Mouse (Mus musculus) neural tube, embryonic 11.5 days (tissue): ENCODE data around the gene Slc25a23. TPM values are rescaled to one million over a fixed set of nuclear protein-coding genes. Genes with fewer than 3 reads are reported as not detected.
"Not testable (repeated sequence)": the region's sequence is repeated elsewhere in the genome, so short reads cannot be mapped to it uniquely, and the experiment has no call there.

ENCODE experiments used
- ATAC-seq: fragments of 200-750 bp; cut with Nextera tagmentation; 2 replicates; pipeline ENCODE4 v1.8.0; 2017; ENCODE audit warnings: moderate number of reproducible peaks, mild to moderate bottlenecking, moderate TSS enrichment, moderate library complexity; ENCODE audit not compliant: insufficient read depth, low FRiP score, low TSS enrichment
- DNase-seq: peaks from one replicate; pipeline ENCODE4 v3.0.0-alpha.2; 2015; ENCODE audit warnings: low spot score
- H3K27ac ChIP-seq: fragments of 300-500 bp; sonication (generic); 2 replicates; pipeline ENCODE4 v1.5.1; 2014; ENCODE audit warnings: low read depth, mild to moderate bottlenecking, low read length
- H3K27me3 ChIP-seq: fragments of 300-500 bp; sonication (generic); 2 replicates; pipeline ENCODE4 v1.6.1; 2014; ENCODE audit warnings: mild to moderate bottlenecking, low read length, mixed read lengths; ENCODE audit not compliant: control insufficient read depth, insufficient read depth
- H3K36me3 ChIP-seq: fragments of 300-500 bp; sonication (generic); 2 replicates; pipeline ENCODE4 v1.6.1; 2014; ENCODE audit warnings: mild to moderate bottlenecking, low read length, moderate library complexity, mixed read lengths; ENCODE audit not compliant: control insufficient read depth, insufficient read depth
- H3K4me1 ChIP-seq: fragments of 300-500 bp; sonication (generic); 2 replicates; pipeline ENCODE4 v1.6.1; 2014; ENCODE audit warnings: low read length, mixed read lengths; ENCODE audit not compliant: control insufficient read depth, insufficient read depth
- H3K4me2 ChIP-seq: fragments of 300-500 bp; sonication (generic); 2 replicates; pipeline ENCODE4 v1.6.1; 2014; ENCODE audit warnings: low read depth, mild to moderate bottlenecking, moderate library complexity
- H3K4me3 ChIP-seq: fragments of 300-500 bp; sonication (generic); 2 replicates; pipeline ENCODE4 v1.5.1; 2014; ENCODE audit warnings: low read depth, low read length
- H3K9ac ChIP-seq: fragments of 300-500 bp; sonication (generic); 2 replicates; pipeline ENCODE4 v1.6.1; 2014; ENCODE audit warnings: mild to moderate bottlenecking, low read length
- H3K9me3 ChIP-seq: fragments of 300-500 bp; sonication (generic); 2 replicates; pipeline ENCODE4 v1.6.1; 2016; ENCODE audit warnings: low read length; ENCODE audit not compliant: control insufficient read depth
- WGBS: fragments of 180-500 bp; shearing (Covaris S2); extraction: QIAGEN DNeasy Blood & Tissue Kit; methylation state at CpG from one replicate; pipeline ENCODE4 v1.1.7; 2014; 5-methylcytosine and 5-hydroxymethylcytosine counted together
- polyA plus RNA-seq: library from polyadenylated mRNA; unstranded; fragments of >200 nt; fragmentation: Nextera tagmentation; extraction: Ambion mirVana; gene quantifications from 2 replicates; pipeline ENCODE4 v1.2.1, GENCODE M21; 2014

Slc25a23 gene
- polyA plus RNA-seq, 1 experiment from 2014 or later, result 16.8 TPM

DNA sequence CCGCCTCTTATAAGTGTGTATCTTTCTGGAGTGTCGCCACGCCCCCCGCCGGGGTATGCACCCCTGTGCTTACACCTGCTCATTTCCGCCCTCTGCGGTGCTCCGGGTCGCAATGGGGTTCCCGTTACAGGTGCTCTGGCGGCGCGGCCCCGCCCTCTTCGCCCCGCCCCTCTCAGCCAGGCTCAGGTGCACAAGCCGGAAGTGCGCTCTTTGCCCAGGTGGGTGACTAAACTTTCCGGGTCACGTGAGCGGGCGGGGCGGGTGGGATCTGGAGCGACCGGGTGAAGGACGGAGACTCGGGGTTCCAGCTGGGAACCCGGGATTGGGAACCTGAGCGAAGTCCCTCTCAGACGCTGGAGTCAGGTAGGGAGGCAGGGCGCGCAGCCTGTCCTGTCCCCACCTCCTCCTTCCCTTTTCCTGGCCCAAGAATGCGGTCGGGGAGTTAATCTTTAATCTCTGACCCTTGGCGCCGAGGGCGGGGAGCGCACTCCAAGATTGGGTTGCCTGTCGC lies 2.4 kb upstream of the Slc25a23 start:
- Histone ChIP-seq H3K4me1 (0 out of 2 replicates have a peak, but pooled peaks cover 3% of the 10 kb centered on the region), H3K9ac (no peak overlapping the region), H3K27me3 (peaks cover 28% of the 10 kb centered on the region), H3K36me3 (no peaks in the 10 kb centered on the region), H3K4me3 (peak overlapping the region; percentile 6; the same call in 1 of the 2 replicates), H3K27ac (no peak overlapping the region), H3K9me3 (no peaks in the 10 kb centered on the region), H3K4me2 (peak overlapping the region; percentile 16; the same call in 1 of the 2 replicates)
- WGBS, result 1% methylated on average over 34 of the region's 39 CpGs
- DNase-seq (no peak), ATAC-seq (no peak)

DNA sequence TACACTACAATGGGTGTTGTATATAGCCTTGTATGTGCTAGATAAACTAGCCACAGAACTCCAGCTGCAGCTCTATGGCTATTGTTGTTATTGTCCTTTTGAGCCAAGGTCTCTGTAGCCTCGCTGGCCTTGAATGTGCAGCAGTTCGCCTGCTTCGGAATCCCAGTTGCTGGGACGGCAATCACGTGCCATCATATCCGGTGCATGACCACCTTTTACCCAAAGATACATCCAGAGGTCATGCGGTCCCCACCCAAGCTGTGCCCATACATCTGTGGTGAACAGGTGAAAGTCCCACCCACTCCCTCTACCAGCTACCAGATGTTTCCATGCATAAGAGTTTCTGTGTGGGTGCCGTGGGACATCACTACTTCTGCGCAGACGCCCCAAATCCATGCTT lies 1.4 kb upstream of the Slc25a23 start:
- peak overlapping the region; percentile 71; the same call in 1 of the 2 replicates for H3K4me3 ChIP-seq
- H3K4me1 ChIP-seq, result 0 out of 2 replicates have a peak, but pooled peaks cover 3% of the 10 kb centered on the region
- ATAC-seq, result no peak
- H3K9me3 ChIP-seq, result no peaks in the 10 kb centered on the region
- H3K9ac ChIP-seq, result no peak overlapping the region
- H3K27me3 ChIP-seq, result peaks cover 28% of the 10 kb centered on the region
- DNase-seq, result no peak
- H3K36me3 ChIP-seq, result no peaks in the 10 kb centered on the region
- no peak overlapping the region for H3K27ac ChIP-seq
- WGBS, result 38% methylated on average over 10 of the region's 10 CpGs
- H3K4me2 ChIP-seq, result peak overlapping the region; percentile 77

DNA sequence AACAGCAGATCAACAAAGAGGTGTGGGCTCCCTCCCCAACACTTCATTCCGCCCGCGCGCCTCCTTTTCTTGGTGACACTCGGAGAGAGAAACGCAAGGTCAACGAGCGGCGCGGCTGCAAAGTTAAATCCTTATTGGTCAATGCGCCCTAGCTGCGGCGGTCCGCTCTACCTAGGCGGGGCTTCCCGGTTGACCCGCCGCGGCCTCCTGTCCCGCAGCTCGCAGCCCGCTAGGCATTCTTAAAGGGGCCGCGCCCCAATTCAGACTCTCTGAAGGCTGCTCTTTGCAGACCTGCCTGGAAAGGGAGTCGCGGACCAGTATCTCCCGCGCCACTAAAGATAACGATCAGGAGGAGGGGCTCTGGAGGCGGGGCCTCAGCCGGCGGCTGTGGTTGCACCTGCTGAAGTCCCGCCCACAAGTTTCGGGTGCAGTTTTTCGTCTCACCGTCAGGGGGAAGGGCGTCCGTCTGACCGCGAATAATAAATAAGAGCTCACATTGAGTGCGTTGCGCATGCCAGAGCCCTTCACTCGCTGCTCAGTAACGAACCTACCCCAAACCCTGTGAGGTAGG lies 653 bp upstream of the Slc25a23 start:
- H3K4me1 ChIP-seq, result 0 out of 2 replicates have a peak, but pooled peaks cover 3% of the 10 kb centered on the region
- ATAC-seq (peak; percentile 91), DNase-seq (peak; percentile 94)
- H3K27ac ChIP-seq, result peak overlapping the region; percentile 56; the same call in 1 of the 2 replicates
- peak overlapping the region; percentile 77 for H3K4me2 ChIP-seq
- peaks cover 28% of the 10 kb centered on the region for H3K27me3 ChIP-seq
- peak overlapping the region; percentile 42 for H3K9ac ChIP-seq
- H3K9me3 ChIP-seq, result no peaks in the 10 kb centered on the region
- WGBS, result 0% methylated on average over 44 of the region's 44 CpGs
- no peaks in the 10 kb centered on the region for H3K36me3 ChIP-seq
- peak overlapping the region; percentile 71 for H3K4me3 ChIP-seq

DNA sequence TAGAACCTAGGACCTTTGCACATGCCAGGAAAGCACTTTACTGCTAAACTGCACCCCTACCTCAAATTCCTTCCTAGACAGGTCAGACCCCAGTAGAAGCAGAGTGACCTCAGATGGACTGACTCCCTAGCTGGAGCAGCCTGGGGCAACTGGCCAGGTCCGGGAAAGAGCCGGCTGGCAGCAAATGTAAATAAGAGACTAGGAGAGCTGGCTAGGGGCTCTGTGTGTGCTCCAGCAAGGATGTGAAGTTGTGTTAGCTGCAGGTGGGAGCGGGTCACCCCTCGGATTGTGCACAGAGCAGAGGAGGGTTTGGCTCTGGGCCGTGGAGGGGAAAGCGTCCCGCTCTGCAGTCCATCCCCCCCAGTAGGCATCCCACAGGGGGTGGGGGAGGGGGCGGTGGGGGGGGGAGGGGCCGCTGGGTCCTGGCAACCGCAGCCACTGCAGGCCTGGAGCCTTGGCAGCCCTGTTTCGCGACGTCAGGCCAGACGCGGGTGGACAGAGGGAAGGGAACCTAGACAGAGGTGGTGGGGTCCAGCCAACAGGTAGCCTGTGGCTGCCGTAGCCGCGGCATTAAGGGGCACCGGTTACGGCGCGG lies 675 bp downstream of the Slc25a23 start, which contains the start of gene Crb3:
Gene Crb3 (plus strand): TSS at position 215 of the 595 bp plus-strand sequence.
- H3K4me3 ChIP-seq, result peak within 1 kb of the TSS; percentile 71
- ATAC-seq (peak; percentile 17; the same call in 1 of the 2 replicates), DNase-seq (no peak)
- 0% methylated on average over 16 of the region's 22 CpGs for WGBS
- H3K4me2 ChIP-seq, result peak within 1 kb of the TSS; percentile 77
- H3K9me3 ChIP-seq, result no peaks in the 10 kb centered on the region
- H3K36me3 ChIP-seq, result no peaks in the 10 kb centered on the region
- peaks cover 28% of the 10 kb centered on the region for H3K27me3 ChIP-seq
- peak within 1 kb of the TSS; percentile 74 for H3K9ac ChIP-seq
- H3K27ac ChIP-seq, result peak within 1 kb of the TSS; percentile 56; the same call in 1 of the 2 replicates
- H3K4me1 ChIP-seq, result 0 out of 2 replicates have a peak, but pooled peaks cover 3% of the 10 kb centered on the region

DNA sequence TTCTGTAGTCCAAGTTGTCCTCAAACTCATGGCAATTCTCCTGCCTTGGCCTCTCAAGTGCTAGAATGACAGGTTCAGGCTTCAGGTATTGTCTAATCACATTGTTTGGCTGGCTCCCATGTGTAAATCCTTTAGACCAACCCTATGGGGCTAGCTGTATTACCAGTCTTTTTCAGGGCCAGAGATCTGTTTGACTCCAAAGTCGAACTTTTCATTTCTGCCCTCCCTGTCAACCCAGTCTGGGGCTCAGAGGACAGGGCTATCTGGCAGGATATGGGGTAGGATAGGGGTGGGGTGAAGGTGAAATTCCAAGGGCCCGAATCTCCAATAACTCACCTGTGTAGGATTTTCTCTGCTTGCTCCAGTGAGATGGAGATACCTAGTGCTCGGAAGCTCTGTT lies 3.4 kb downstream of the Slc25a23 start:
- peaks cover 4% of the 10 kb centered on the region for H3K27me3 ChIP-seq
- no peaks in the 10 kb centered on the region for H3K36me3 ChIP-seq
- no peak overlapping the region for H3K9ac ChIP-seq
- no peak overlapping the region for H3K4me3 ChIP-seq
- WGBS, result 93% methylated on average over 3 of the region's 3 CpGs
- ATAC-seq (no peak), DNase-seq (no peak)
- no peaks in the 10 kb centered on the region for H3K9me3 ChIP-seq
- 0 out of 2 replicates have a peak, but pooled peaks cover 3% of the 10 kb centered on the region for H3K4me1 ChIP-seq
- no peak overlapping the region for H3K27ac ChIP-seq
- H3K4me2 ChIP-seq, result no peak overlapping the region

DNA sequence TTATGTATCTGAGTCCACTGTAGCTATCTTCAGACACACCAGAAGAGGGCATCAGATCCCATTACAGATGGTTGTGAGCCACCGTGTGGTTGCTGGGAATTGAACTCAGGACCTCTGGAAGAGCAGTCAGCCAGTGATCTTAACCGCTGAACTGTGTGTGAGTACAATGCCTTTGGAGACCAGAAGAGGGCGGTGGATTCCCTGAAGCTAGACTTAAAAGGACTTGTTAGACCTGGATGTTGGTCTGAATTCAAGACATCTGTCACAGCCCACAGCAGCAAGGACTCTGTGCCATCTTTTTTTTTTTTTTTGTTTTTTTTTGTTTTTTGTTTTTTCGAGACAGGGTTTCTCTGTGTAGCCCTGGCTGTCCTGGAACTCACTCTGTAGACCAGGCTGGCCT lies 8.0 kb downstream of the Slc25a23 start:
- H3K36me3 ChIP-seq, DNase-seq, H3K27ac ChIP-seq, H3K27me3 ChIP-seq, H3K9ac ChIP-seq, H3K4me1 ChIP-seq, H3K4me2 ChIP-seq, H3K4me3 ChIP-seq, ATAC-seq, H3K9me3 ChIP-seq: not testable (repeated sequence)
- 84% methylated on average over 3 of the region's 4 CpGs for WGBS

DNA sequence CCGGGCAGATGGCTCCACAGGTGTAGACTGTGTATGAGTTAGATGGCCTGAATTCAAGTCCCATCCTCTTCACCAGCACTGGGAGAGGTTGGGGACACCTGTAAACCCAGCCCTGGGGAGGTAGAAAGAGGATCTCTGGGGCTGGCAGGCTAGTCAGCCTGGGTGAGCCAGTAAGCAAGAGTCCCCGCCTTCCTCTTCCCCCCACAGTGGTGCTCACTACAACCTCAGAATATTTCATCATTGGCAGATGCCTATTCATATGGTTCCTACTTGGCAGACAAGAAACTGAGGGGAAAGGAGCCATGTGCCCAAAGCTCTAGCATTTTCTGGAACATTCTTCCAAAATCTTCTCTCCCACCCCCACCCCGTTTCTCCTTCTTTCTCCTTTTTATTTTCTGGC lies 10.8 kb downstream of the Slc25a23 start:
- H3K4me2 ChIP-seq, result no peak overlapping the region
- no peak overlapping the region for H3K9ac ChIP-seq
- H3K27ac ChIP-seq, result no peak overlapping the region
- DNase-seq, result no peak
- H3K36me3 ChIP-seq, result no peaks in the 10 kb centered on the region
- WGBS, result 90% methylated on average over 3 of the region's 3 CpGs
- no peaks in the 10 kb centered on the region for H3K27me3 ChIP-seq
- no peaks in the 10 kb centered on the region for H3K9me3 ChIP-seq
- no peaks in the 10 kb centered on the region for H3K4me1 ChIP-seq
- no peak overlapping the region for H3K4me3 ChIP-seq
- no peak for ATAC-seq

DNA sequence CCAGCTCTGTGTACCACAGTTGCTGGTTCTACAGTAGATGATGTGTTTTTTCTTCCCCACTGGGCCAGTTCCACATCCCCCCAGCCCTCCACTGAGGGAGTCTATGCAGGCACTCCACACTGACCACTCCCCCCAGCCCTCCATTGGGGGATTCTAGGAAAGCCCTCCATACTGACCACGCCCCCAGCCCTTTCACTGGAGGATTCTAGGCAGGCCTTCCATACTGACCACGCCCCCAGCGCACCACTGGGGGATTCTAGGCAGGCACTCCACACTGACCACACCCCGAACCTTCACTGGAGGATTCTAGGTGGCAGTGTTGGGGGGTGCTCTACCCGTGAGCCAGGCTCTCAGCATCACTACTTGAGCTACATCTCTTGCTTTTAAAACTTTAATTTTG lies 12.3 kb downstream of the Slc25a23 start:
- H3K4me2 ChIP-seq, result no peak overlapping the region
- no peaks in the 10 kb centered on the region for H3K4me1 ChIP-seq
- no peaks in the 10 kb centered on the region for H3K9me3 ChIP-seq
- H3K4me3 ChIP-seq, result no peak overlapping the region
- no peaks in the 10 kb centered on the region for H3K27me3 ChIP-seq
- no peak for DNase-seq
- H3K27ac ChIP-seq, result no peak overlapping the region
- ATAC-seq, result no peak
- 32% methylated on average over 5 of the region's 5 CpGs for WGBS
- no peak overlapping the region for H3K9ac ChIP-seq
- H3K36me3 ChIP-seq, result no peaks in the 10 kb centered on the region
